Mouse (Mus musculus) small intestine, adult 2 months (tissue): ENCODE measurements around the gene 1700025C18Rik.

Source experiments
- CTCF ChIP-seq: fragments of 200-500 bp; IDR thresholded peaks from 2 replicates; pipeline ENCODE4 v1.5.1; 2012; ENCODE audit warnings: low read depth, mild to moderate bottlenecking, control low read depth, inconsistent platforms, low read length, moderate library complexity, mixed read lengths; ENCODE audit not compliant: insufficient replicate concordance, insufficient read length; ENCODE audit errors: extremely low read depth
- POLR2A ChIP-seq: fragments of 200-500 bp; IDR thresholded peaks from 2 replicates; pipeline ENCODE4 v1.6.1; 2012; ENCODE audit warnings: low read depth, mild to moderate bottlenecking, control low read depth, inconsistent platforms, low read length, moderate library complexity

DNA sequence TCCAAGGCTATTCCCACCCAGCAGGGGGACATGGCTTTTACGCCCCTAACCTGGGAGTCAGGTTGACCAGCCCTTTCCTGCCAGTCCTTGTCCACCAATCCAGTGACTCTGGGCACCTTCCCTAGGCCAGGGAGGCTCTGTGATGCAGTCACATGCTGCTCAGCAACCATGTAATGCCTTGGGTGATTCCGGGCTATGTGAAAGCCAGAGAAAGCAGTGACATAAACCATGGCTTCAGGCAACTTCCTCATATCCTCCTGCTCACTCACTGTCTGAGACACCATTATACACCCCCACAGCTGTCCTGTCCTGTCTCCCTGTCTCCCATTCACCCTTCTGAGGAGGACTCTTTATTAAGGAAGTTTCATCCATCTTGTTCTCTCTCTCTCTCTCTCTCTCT, at the start of gene 1700025C18Rik:
- TF ChIP-seq CTCF (no peak), POLR2A (no peak)
